Mouse (Mus musculus) spleen, adult 2 months (tissue): ENCODE results near the gene Spata22.

Experiments used
- CTCF ChIP-seq: fragments of 200-500 bp; IDR thresholded peaks from 2 replicates; pipeline ENCODE4 v1.5.1; 2011; ENCODE audit warnings: mild to moderate bottlenecking, inconsistent platforms; ENCODE audit not compliant: insufficient read depth, insufficient read length, insufficient replicate concordance; ENCODE audit errors: extremely low read depth
- POLR2A ChIP-seq: fragments of 200-500 bp; IDR thresholded peaks from 2 replicates; pipeline ENCODE4 v1.6.1; 2011; ENCODE audit warnings: low read depth, low read length, inconsistent platforms

DNA sequence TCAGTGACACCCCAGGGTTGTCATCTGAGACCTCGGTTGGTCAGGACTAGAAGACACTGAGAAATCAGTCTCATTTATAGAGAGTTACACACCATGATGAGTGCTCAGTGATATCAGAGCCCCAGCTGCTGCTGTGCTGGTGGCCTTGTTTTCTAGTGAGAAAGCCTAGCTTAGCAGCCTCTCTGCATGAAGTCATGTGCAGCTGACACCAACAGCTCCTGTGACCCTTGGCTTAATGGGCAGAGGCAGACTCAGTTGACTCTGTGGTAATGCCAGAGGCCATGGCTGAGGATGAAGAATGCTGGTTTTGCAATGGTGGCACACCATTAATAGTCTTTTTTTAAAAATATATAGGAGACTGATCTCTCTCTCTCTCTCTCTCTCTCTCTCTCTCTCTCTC lies 39.9 kb upstream of the Spata22 start:
- no peak for TF ChIP-seq CTCF
- no peak for TF ChIP-seq POLR2A
